Mouse (Mus musculus) liver, embryonic 14.5 days (tissue): Measurements from ENCODE around the gene Gart.

ENCODE experiments used
- CTCF ChIP-seq: IDR thresholded peaks from 2 replicates; pipeline ENCODE4 v1.5.1; 2016; ENCODE audit warnings: antibody characterized with exemption, low read depth, control low read depth
- EP300 ChIP-seq: IDR thresholded peaks from 2 replicates; pipeline ENCODE4 v1.6.1; 2016; ENCODE audit warnings: antibody characterized with exemption, low read depth

DNA sequence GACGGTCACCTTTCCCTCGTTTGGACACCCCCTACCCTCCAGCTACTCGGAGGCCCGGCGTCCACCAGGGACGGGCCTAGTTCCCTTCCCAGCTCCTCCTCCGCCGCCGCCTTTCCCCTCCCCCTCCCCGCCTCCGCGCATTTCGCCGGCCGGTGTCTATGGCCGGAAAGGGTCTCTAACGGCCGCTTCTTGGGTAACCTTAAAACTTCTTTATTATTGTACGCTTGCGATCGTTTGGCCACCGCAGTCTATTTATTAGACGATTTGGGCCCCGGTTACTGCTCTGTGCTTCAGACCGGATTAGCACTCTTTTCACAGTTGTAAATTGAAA is 1.4 kb upstream of the Gart start:
- TF ChIP-seq CTCF (no peak), EP300 (no peak)
